Mouse (Mus musculus): Measurements from ENCODE around the gene Gpc6. TPM values are rescaled to one million over a fixed set of nuclear protein-coding genes. Genes with fewer than 3 reads are reported as not detected.
A peak's percentile ranks its signal among the peaks of the same experiment; 100 is the strongest.

The Gpc6 gene
- polyA plus RNA-seq, 1 experiment from 2014 or later, result 42.5 TPM

GRCm38 (mm10) chr14:116977259-116977658, 52.1 kb downstream of the Gpc6 start:
- DNase-seq (ENCODE audit: low spot score), result no peak

GRCm38 (mm10) chr14:116979714-116980382, 54.7 kb downstream of the Gpc6 start:
- Histone ChIP-seq H3K36me3 (ENCODE audit: control insufficient read depth, insufficient read depth, low read length) (no peaks in the 10 kb centered on the region), H3K27ac (replicated peaks; ENCODE audit: low read depth, low read length) (no peak overlapping the region), H3K9ac (ENCODE audit: low read depth, low read length) (no peak overlapping the region), H3K9me3 (ENCODE audit: control insufficient read depth, low read length) (no peaks in the 10 kb centered on the region), H3K4me3 (ENCODE audit: low read depth, low read length) (no peak overlapping the region), H3K27me3 (replicated peaks; ENCODE audit: control insufficient read depth, insufficient read depth, low read length) (no peaks in the 10 kb centered on the region), H3K4me2 (ENCODE audit: low read depth, low read length) (no peak overlapping the region), H3K4me1 (ENCODE audit: control insufficient read depth, insufficient read depth, low read length) (0 out of 2 replicates have a peak, but pooled peaks cover 9% of the 10 kb centered on the region)
- 78% methylated on average over 10 of the region's 10 CpGs for WGBS
- DNase-seq (ENCODE audit: low spot score) (no peak), ATAC-seq (ENCODE audit: low read depth) (no peak)

More at GRCm38 (mm10) chr14:116977259-116977658, 52.1 kb downstream of the Gpc6 start:
- H3K9ac ChIP-seq (ENCODE audit: low read depth, low read length), result no peak overlapping the region
- H3K27me3 ChIP-seq (replicated peaks; ENCODE audit: control insufficient read depth, insufficient read depth, low read length), result no peaks in the 10 kb centered on the region
- no peak overlapping the region for H3K27ac ChIP-seq (replicated peaks; ENCODE audit: low read depth, low read length)
- H3K36me3 ChIP-seq (ENCODE audit: control insufficient read depth, insufficient read depth, low read length), result no peaks in the 10 kb centered on the region
- H3K4me2 ChIP-seq (ENCODE audit: low read depth, low read length), result no peak overlapping the region
- H3K4me3 ChIP-seq (ENCODE audit: low read depth, low read length), result no peak overlapping the region
- ATAC-seq (ENCODE audit: low read depth), result no peak
- 0 out of 2 replicates have a peak, but pooled peaks cover 9% of the 10 kb centered on the region for H3K4me1 ChIP-seq (ENCODE audit: control insufficient read depth, insufficient read depth, low read length)
- 74% methylated on average over 2 of the region's 2 CpGs for WGBS
- H3K9me3 ChIP-seq (ENCODE audit: control insufficient read depth, low read length), result no peaks in the 10 kb centered on the region

- no peak overlapping the region for H3K27ac ChIP-seq (replicated peaks; ENCODE audit: low read depth, low read length)
- no peak overlapping the region for H3K4me3 ChIP-seq (ENCODE audit: low read depth, low read length)
- H3K4me1 ChIP-seq (ENCODE audit: control insufficient read depth, insufficient read depth, low read length), result 0 out of 2 replicates have a peak, but pooled peaks cover 9% of the 10 kb centered on the region
- no peak overlapping the region for H3K9ac ChIP-seq (ENCODE audit: low read depth, low read length)
- WGBS, result 86% methylated on average over 4 of the region's 4 CpGs
- H3K4me2 ChIP-seq (ENCODE audit: low read depth, low read length), result no peak overlapping the region
- no peaks in the 10 kb centered on the region for H3K36me3 ChIP-seq (ENCODE audit: control insufficient read depth, insufficient read depth, low read length)
- DNase-seq (ENCODE audit: low spot score), result peak; percentile 21
- no peaks in the 10 kb centered on the region for H3K27me3 ChIP-seq (replicated peaks; ENCODE audit: control insufficient read depth, insufficient read depth, low read length)
- no peak; the same call in 1 of the 2 replicates for ATAC-seq (ENCODE audit: low read depth)
- H3K9me3 ChIP-seq (ENCODE audit: control insufficient read depth, low read length), result no peaks in the 10 kb centered on the region
These were observed 56.6 kb downstream of the Gpc6 start for GRCm38 (mm10) chr14:116981711-116982110.

GRCm38 (mm10) chr14:116987341-116987740, 62.2 kb downstream of the Gpc6 start:
- Histone ChIP-seq H3K36me3 (ENCODE audit: control insufficient read depth, insufficient read depth, low read length) (peaks cover 7% of the 10 kb centered on the region; the same call in 1 of the 2 replicates), H3K4me3 (ENCODE audit: low read depth, low read length) (no peak overlapping the region), H3K4me1 (ENCODE audit: control insufficient read depth, insufficient read depth, low read length) (no peaks in the 10 kb centered on the region), H3K27me3 (replicated peaks; ENCODE audit: control insufficient read depth, insufficient read depth, low read length) (no peaks in the 10 kb centered on the region), H3K4me2 (ENCODE audit: low read depth, low read length) (no peak overlapping the region), H3K9me3 (ENCODE audit: control insufficient read depth, low read length) (no peaks in the 10 kb centered on the region), H3K27ac (replicated peaks; ENCODE audit: low read depth, low read length) (no peak overlapping the region), H3K9ac (ENCODE audit: low read depth, low read length) (no peak overlapping the region)
- 57% methylated on average over 3 of the region's 3 CpGs for WGBS
- DNase-seq (ENCODE audit: low spot score) (no peak), ATAC-seq (ENCODE audit: low read depth) (no peak)

GRCm38 (mm10) chr14:117000376-117000775, 75.3 kb downstream of the Gpc6 start:
- Histone ChIP-seq H3K4me3 (ENCODE audit: low read depth, low read length) (no peak overlapping the region), H3K27ac (replicated peaks; ENCODE audit: low read depth, low read length) (no peak overlapping the region), H3K27me3 (replicated peaks; ENCODE audit: control insufficient read depth, insufficient read depth, low read length) (no peaks in the 10 kb centered on the region), H3K9me3 (ENCODE audit: control insufficient read depth, low read length) (no peaks in the 10 kb centered on the region), H3K36me3 (ENCODE audit: control insufficient read depth, insufficient read depth, low read length) (no peaks in the 10 kb centered on the region), H3K4me1 (ENCODE audit: control insufficient read depth, insufficient read depth, low read length) (no peaks in the 10 kb centered on the region), H3K4me2 (ENCODE audit: low read depth, low read length) (no peak overlapping the region), H3K9ac (ENCODE audit: low read depth, low read length) (no peak overlapping the region)
- WGBS, result 83% methylated on average over 1 of the region's 1 CpGs
- ATAC-seq (ENCODE audit: low read depth) (no peak), DNase-seq (ENCODE audit: low spot score) (no peak)

- no peak for ATAC-seq (ENCODE audit: low read depth)
- no peaks in the 10 kb centered on the region for H3K36me3 ChIP-seq (ENCODE audit: control insufficient read depth, insufficient read depth, low read length)
- H3K4me1 ChIP-seq (ENCODE audit: control insufficient read depth, insufficient read depth, low read length), result no peaks in the 10 kb centered on the region
- H3K9ac ChIP-seq (ENCODE audit: low read depth, low read length), result no peak overlapping the region
- no peak overlapping the region for H3K4me2 ChIP-seq (ENCODE audit: low read depth, low read length)
- no peaks in the 10 kb centered on the region for H3K27me3 ChIP-seq (replicated peaks; ENCODE audit: control insufficient read depth, insufficient read depth, low read length)
- no peak overlapping the region for H3K4me3 ChIP-seq (ENCODE audit: low read depth, low read length)
- DNase-seq (ENCODE audit: low spot score), result no peak
- no peak overlapping the region for H3K27ac ChIP-seq (replicated peaks; ENCODE audit: low read depth, low read length)
- H3K9me3 ChIP-seq (ENCODE audit: control insufficient read depth, low read length), result no peaks in the 10 kb centered on the region
- 69% methylated on average over 8 of the region's 8 CpGs for WGBS
These were observed 77.2 kb downstream of the Gpc6 start for GRCm38 (mm10) chr14:117002313-117002712.

- Histone ChIP-seq H3K27ac (replicated peaks; ENCODE audit: low read depth, low read length) (no peak overlapping the region), H3K9ac (ENCODE audit: low read depth, low read length) (no peak overlapping the region), H3K36me3 (ENCODE audit: control insufficient read depth, insufficient read depth, low read length) (no peaks in the 10 kb centered on the region), H3K27me3 (replicated peaks; ENCODE audit: control insufficient read depth, insufficient read depth, low read length) (no peaks in the 10 kb centered on the region), H3K4me1 (ENCODE audit: control insufficient read depth, insufficient read depth, low read length) (peaks cover 2% of the 10 kb centered on the region; the same call in 1 of the 2 replicates), H3K4me3 (ENCODE audit: low read depth, low read length) (no peak overlapping the region), H3K4me2 (ENCODE audit: low read depth, low read length) (no peak overlapping the region), H3K9me3 (ENCODE audit: control insufficient read depth, low read length) (peaks cover 5% of the 10 kb centered on the region; the same call in 1 of the 2 replicates)
- ATAC-seq (ENCODE audit: low read depth) (0 out of 2 replicates have a peak, but pooled peaks have one; percentile 18), DNase-seq (ENCODE audit: low spot score) (no peak)
- WGBS, result 68% methylated on average over 3 of the region's 3 CpGs
These were observed 83.7 kb downstream of the Gpc6 start for GRCm38 (mm10) chr14:117008781-117009180.

- Histone ChIP-seq H3K9me3 (ENCODE audit: control insufficient read depth, low read length) (no peaks in the 10 kb centered on the region), H3K4me3 (ENCODE audit: low read depth, low read length) (no peak overlapping the region), H3K9ac (ENCODE audit: low read depth, low read length) (no peak overlapping the region), H3K4me2 (ENCODE audit: low read depth, low read length) (no peak overlapping the region), H3K27ac (replicated peaks; ENCODE audit: low read depth, low read length) (no peak overlapping the region), H3K27me3 (replicated peaks; ENCODE audit: control insufficient read depth, insufficient read depth, low read length) (no peaks in the 10 kb centered on the region), H3K4me1 (ENCODE audit: control insufficient read depth, insufficient read depth, low read length) (peaks cover 6% of the 10 kb centered on the region), H3K36me3 (ENCODE audit: control insufficient read depth, insufficient read depth, low read length) (no peaks in the 10 kb centered on the region)
- WGBS, result 77% methylated on average over 1 of the region's 1 CpGs
- DNase-seq (ENCODE audit: low spot score) (no peak), ATAC-seq (ENCODE audit: low read depth) (no peak)
These were observed 87.9 kb downstream of the Gpc6 start for GRCm38 (mm10) chr14:117012969-117013368.

Data from embryonic facial prominence, embryonic 14.5 days (tissue).